Mouse (Mus musculus) ES-E14 (cell line): ENCODE data around the gene Apof. TPM values are rescaled to one million over a fixed set of nuclear protein-coding genes. Genes with fewer than 3 reads are reported as not detected.

ENCODE experiments used
- DNase-seq: peaks from one replicate; pipeline ENCODE4 v3.0.0-alpha.2; 2013; ENCODE audit warnings: low read depth, low spot score
- H3K27ac ChIP-seq: 2 replicates; pipeline ENCODE4 v1.5.1; 2012; ENCODE audit warnings: low read depth, mild to moderate bottlenecking, low read length, moderate library complexity, mixed read lengths; ENCODE audit not compliant: poor library complexity, insufficient read depth, severe bottlenecking
- H3K36me3 ChIP-seq: 2 replicates; pipeline ENCODE4 v1.6.1; 2012; ENCODE audit warnings: mild to moderate bottlenecking, low read length, moderate library complexity, mixed read lengths; ENCODE audit not compliant: control insufficient read depth, poor library complexity, insufficient read depth, severe bottlenecking
- H3K4me1 ChIP-seq, 2 experiments: fragments of 150-350 bp in 1 of 2; sonication (generic) in 1 of 2; 2 replicates each; pipeline ENCODE4 v1.6.1; 2012; ENCODE audit warnings: low read length in 2 of 2, mild to moderate bottlenecking in 1 of 2, mixed read lengths in 1 of 2; ENCODE audit not compliant: control insufficient read depth in 2 of 2, insufficient read depth in 2 of 2, poor library complexity in 1 of 2
- H3K4me3 ChIP-seq, 2 experiments: fragments of 150-350 bp in 1 of 2; sonication (generic) in 1 of 2; 2 replicates each; pipeline ENCODE4 v1.5.1; 2012; ENCODE audit warnings: low read length in 2 of 2, low read depth in 1 of 2, mild to moderate bottlenecking in 1 of 2, mixed read lengths in 1 of 2; ENCODE audit not compliant: insufficient read depth in 1 of 2, poor library complexity in 1 of 2, severe bottlenecking in 1 of 2
- H3K9ac ChIP-seq: 2 replicates; pipeline ENCODE4 v1.6.1; 2012; ENCODE audit warnings: low read depth, mild to moderate bottlenecking, low read length, mixed read lengths; ENCODE audit not compliant: poor library complexity, insufficient read depth, severe bottlenecking
- H3K9me3 ChIP-seq: fragments of 150-350 bp; sonication (generic); 2 replicates; pipeline ENCODE4 v1.6.1; 2012; ENCODE audit warnings: low read depth, mild to moderate bottlenecking, low read length; ENCODE audit not compliant: control insufficient read depth, insufficient read depth
- CHD2 ChIP-seq: IDR thresholded peaks from 2 replicates; pipeline ENCODE4 v1.6.1; 2014; ENCODE audit warnings: mild to moderate bottlenecking, low read depth, low read length, inconsistent platforms
- HCFC1 ChIP-seq: IDR thresholded peaks from 2 replicates; pipeline ENCODE4 v1.6.1; 2012; ENCODE audit warnings: low read length, inconsistent platforms, borderline replicate concordance; ENCODE audit not compliant: insufficient read depth
- MAFK ChIP-seq: IDR thresholded peaks from 2 replicates; pipeline ENCODE4 v1.6.1; 2014; ENCODE audit warnings: mild to moderate bottlenecking, low read depth, low read length, inconsistent platforms; ENCODE audit not compliant: insufficient read depth
- ZC3H11A ChIP-seq: IDR thresholded peaks from 2 replicates; pipeline ENCODE4 v1.6.1; 2012; ENCODE audit warnings: low read depth, mild to moderate bottlenecking, inconsistent platforms, low read length, borderline replicate concordance
- ZNF384 ChIP-seq: IDR thresholded peaks from 2 replicates; pipeline ENCODE4 v1.6.1; 2012; ENCODE audit warnings: low read depth, low read length, inconsistent platforms
- in situ Hi-C, 2 experiments: fragments of 600-800 bp; cut with MboI; formaldehyde crosslinking; loops; one replicate each; pipeline ENCODE4 v1.15.1; 2025; ENCODE audit warnings: low sequenced_read_pairs in 2 of 2, inconsistent platforms in 1 of 2; ENCODE audit not compliant: unreplicated experiment in 2 of 2
- total RNA-seq: library from RNA; depleted of rRNA; stranded (reverse); fragments of 300-350 nt; gene quantifications from 2 replicates; pipeline ENCODE4 v1.2.3, GENCODE M21; 2012

Apof gene
- total RNA-seq, 1 experiment: 1.4 TPM

- Histone ChIP-seq H3K4me1 (peaks cover 0 to 15% of the 10 kb centered on the region in 2 experiments; a peak in 1 of 4 replicates), H3K9ac (no peak overlapping the region; the same call in 1 of the 2 replicates), H3K4me3 (no peak overlapping the region), H3K27ac (no peak overlapping the region), H3K36me3 (peaks cover 41% of the 10 kb centered on the region), H3K9me3 (no peaks in the 10 kb centered on the region)
- no peak for DNase-seq
- TF ChIP-seq CHD2 (no peak), HCFC1 (no peak), ZNF384 (no peak), ZC3H11A (no peak), MAFK (no peak)
- in situ Hi-C loops: no loop called here
Observed at GRCm38 (mm10) chr10:128240131-128240530, 28.3 kb upstream of the Apof start.

GRCm38 (mm10) chr10:128243252-128243651, 25.2 kb upstream of the Apof start:
- no peak for DNase-seq
- H3K4me1 ChIP-seq: peaks cover 0 to 11% of the 10 kb centered on the region in 2 experiments; a peak in 1 of 4 replicates
- TF ChIP-seq HCFC1 (no peak), ZC3H11A (no peak), CHD2 (no peak), MAFK (no peak), ZNF384 (no peak)
- no peak overlapping the region for H3K9ac ChIP-seq
- H3K4me3 ChIP-seq: no peak overlapping the region
- no peaks in the 10 kb centered on the region for H3K9me3 ChIP-seq
- peaks cover 54% of the 10 kb centered on the region for H3K36me3 ChIP-seq
- no peak overlapping the region for H3K27ac ChIP-seq
- in situ Hi-C loops: no loop called here

DNA sequence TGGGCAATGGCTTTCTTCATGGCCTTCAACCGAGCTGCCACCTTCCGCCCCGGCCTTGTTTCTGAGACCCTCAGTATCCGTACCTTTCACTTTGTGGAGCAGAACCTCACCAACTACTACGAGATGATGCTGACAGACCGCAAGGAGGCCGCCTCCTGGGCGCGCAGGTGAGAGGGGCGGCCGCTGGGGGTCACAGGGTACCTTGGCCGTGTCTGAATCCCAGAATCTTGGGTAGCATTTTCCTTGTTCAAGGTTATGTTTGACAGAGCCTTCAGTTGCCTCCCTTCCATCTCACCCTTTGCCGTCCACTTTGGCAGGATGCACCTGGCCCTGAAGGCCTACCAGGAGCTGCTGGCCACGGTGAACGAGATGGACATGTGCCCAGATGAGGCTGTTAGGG, 24.4 kb upstream of the Apof start:
- peaks cover 61% of the 10 kb centered on the region for H3K36me3 ChIP-seq
- no peak overlapping the region for H3K4me3 ChIP-seq
- H3K9ac ChIP-seq: no peak overlapping the region
- H3K4me1 ChIP-seq: peaks cover 0 to 10% of the 10 kb centered on the region in 2 experiments; a peak in 1 of 4 replicates
- no peak for DNase-seq
- no peaks in the 10 kb centered on the region for H3K9me3 ChIP-seq
- in situ Hi-C loops: no loop called here
- H3K27ac ChIP-seq: no peak overlapping the region
- TF ChIP-seq ZC3H11A (no peak), CHD2 (no peak), ZNF384 (no peak), HCFC1 (no peak), MAFK (no peak)

DNA sequence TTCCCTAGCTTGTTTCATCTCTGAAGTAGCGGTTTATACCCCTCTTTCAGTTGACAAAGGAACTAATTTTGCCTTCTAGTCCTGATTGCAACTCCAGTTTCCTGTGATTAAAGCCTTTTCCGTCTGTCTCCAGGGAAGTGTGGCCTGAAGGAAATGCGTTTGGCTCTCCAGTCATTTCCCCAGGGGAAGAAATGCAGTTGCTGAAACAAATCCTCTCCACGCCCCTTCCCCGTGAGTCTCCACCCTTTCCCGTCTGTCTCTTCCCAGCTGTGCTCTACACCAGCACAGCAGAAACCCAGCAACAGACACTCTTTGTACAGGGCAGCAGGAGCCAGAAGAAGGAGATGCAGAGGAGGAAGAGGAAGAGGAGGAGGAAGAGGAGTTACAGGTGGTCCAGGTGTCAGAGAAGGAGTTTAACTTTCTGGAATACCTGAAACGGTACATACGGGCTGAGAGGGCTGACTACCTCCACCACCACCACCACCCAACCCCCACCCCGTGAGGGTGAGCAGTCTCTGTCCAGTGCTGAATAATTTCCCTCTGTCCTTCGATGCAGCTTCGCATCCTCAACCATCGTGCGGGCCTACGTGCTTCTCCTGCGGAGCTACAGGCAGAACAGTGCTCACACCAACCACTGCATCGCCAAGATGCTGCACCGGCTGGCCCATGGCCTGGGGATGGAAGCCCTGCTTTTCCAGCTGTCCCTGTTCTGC, 21.3 kb upstream of the Apof start:
- no peak overlapping the region for H3K9ac ChIP-seq
- TF ChIP-seq ZC3H11A (no peak), ZNF384 (no peak), CHD2 (no peak), HCFC1 (no peak), MAFK (no peak)
- H3K36me3 ChIP-seq: peaks cover 75% of the 10 kb centered on the region
- peak overlapping the region; percentile 84; the same call in 1 of the 2 replicates for H3K27ac ChIP-seq
- H3K4me3 ChIP-seq: peak overlapping the region; percentile 10 to 21; a peak in 1 of 4 replicates
- peak; percentile 80 for DNase-seq
- in situ Hi-C loops: no loop called here
- no peaks in the 10 kb centered on the region for H3K9me3 ChIP-seq
- peaks cover 0 to 6% of the 10 kb centered on the region in 2 experiments; a peak in 1 of 4 replicates for H3K4me1 ChIP-seq

DNA sequence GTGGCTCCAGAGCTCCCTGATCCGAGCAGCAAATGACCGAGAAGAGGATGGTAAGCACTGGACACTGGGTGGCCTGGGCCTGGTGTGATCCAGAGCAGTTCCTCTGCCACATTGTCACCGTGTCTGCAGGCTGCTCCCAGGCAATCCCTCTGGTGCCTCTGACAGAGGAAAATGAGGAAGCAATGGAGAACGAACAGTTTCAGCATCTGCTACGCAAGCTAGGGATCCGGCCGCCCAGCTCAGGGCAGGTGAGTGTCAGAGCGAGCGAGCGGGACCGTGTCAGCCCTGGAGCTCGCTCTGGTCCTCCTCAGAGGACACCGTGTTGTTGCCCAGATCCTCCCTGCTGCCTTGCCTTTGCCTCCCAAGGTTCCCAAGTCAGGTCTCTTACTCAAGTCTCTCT, 17.9 kb upstream of the Apof start:
- no peak overlapping the region for H3K9ac ChIP-seq
- no peak for TF ChIP-seq MAFK
- no peak for TF ChIP-seq ZNF384
- no peak for TF ChIP-seq HCFC1
- no peak for TF ChIP-seq CHD2
- TF ChIP-seq ZC3H11A: no peak
- no peak for DNase-seq
- in situ Hi-C loops: no loop called here
- H3K36me3 ChIP-seq: peaks cover 59% of the 10 kb centered on the region
- no peak overlapping the region for H3K27ac ChIP-seq
- H3K4me1 ChIP-seq: peaks cover 0 to 6% of the 10 kb centered on the region in 2 experiments; a peak in 1 of 4 replicates
- no peaks in the 10 kb centered on the region for H3K9me3 ChIP-seq
- no peak overlapping the region for H3K4me3 ChIP-seq
